Mouse (Mus musculus) kidney, postnatal 0 days (tissue): Measurements from ENCODE around the gene D230025D16Rik. TPM values are rescaled to one million over a fixed set of nuclear protein-coding genes. Genes with fewer than 3 reads are reported as not detected.

Experiments
- ATAC-seq: fragments of 200-750 bp; cut with Nextera tagmentation; replicated peaks from 2 replicates; pipeline ENCODE4 v1.8.0; 2017; ENCODE audit warnings: low read depth, moderate number of reproducible peaks, moderate TSS enrichment, moderate library complexity; ENCODE audit not compliant: low FRiP score
- DNase-seq: peaks from one replicate; pipeline ENCODE4 v3.0.0-alpha.2; 2016; ENCODE audit warnings: low spot score
- H3K27ac ChIP-seq: fragments of 300-500 bp; sonication (generic); 2 replicates; pipeline ENCODE4 v1.5.1; 2014; ENCODE audit warnings: mild to moderate bottlenecking
- H3K27me3 ChIP-seq: fragments of 300-500 bp; sonication (generic); 2 replicates; pipeline ENCODE4 v1.6.1; 2014; ENCODE audit warnings: low read length, mixed read lengths; ENCODE audit not compliant: insufficient read depth
- H3K36me3 ChIP-seq: fragments of 300-500 bp; sonication (generic); 2 replicates; pipeline ENCODE4 v1.6.1; 2014; ENCODE audit warnings: low read length, mixed read lengths; ENCODE audit not compliant: insufficient read depth
- H3K4me1 ChIP-seq: fragments of 300-500 bp; sonication (generic); replicated peaks from 2 replicates; pipeline ENCODE4 v1.6.1; 2014; ENCODE audit warnings: antibody characterized with exemption, low read length, mixed read lengths; ENCODE audit not compliant: insufficient read depth
- H3K4me2 ChIP-seq: fragments of 300-500 bp; sonication (generic); 2 replicates; pipeline ENCODE4 v1.6.1; 2014; ENCODE audit warnings: mild to moderate bottlenecking, low read length, moderate library complexity, mixed read lengths
- H3K4me3 ChIP-seq: fragments of 300-500 bp; sonication (generic); replicated peaks from 2 replicates; pipeline ENCODE4 v1.5.1; 2014; ENCODE audit warnings: low read depth, low read length
- H3K9ac ChIP-seq: fragments of 300-500 bp; sonication (generic); 2 replicates; pipeline ENCODE4 v1.6.1; 2014; ENCODE audit warnings: low read depth, low read length
- H3K9me3 ChIP-seq: fragments of 300-500 bp; sonication (generic); replicated peaks from 2 replicates; pipeline ENCODE4 v1.6.1; 2016; ENCODE audit warnings: low read length, inconsistent platforms, mixed read lengths
- CTCF ChIP-seq: IDR thresholded peaks from 2 replicates; pipeline ENCODE4 v1.5.1; 2016; ENCODE audit warnings: antibody characterized with exemption, low read depth, mild to moderate bottlenecking, moderate library complexity
- WGBS: fragments of 180-500 bp; shearing (Covaris S2); extraction: QIAGEN DNeasy Blood & Tissue Kit; methylation state at CpG from one replicate; pipeline ENCODE4 v1.1.7; 2014; 5-methylcytosine and 5-hydroxymethylcytosine counted together
- polyA plus RNA-seq: library from polyadenylated mRNA; unstranded; fragments of >200 nt; fragmentation: Nextera tagmentation; extraction: Ambion mirVana; gene quantifications from 2 replicates; pipeline ENCODE4 v1.2.1, GENCODE M21; 2015

The D230025D16Rik gene
- polyA plus RNA-seq, 1 experiment from 2014 or later: 20.6 TPM

DNA sequence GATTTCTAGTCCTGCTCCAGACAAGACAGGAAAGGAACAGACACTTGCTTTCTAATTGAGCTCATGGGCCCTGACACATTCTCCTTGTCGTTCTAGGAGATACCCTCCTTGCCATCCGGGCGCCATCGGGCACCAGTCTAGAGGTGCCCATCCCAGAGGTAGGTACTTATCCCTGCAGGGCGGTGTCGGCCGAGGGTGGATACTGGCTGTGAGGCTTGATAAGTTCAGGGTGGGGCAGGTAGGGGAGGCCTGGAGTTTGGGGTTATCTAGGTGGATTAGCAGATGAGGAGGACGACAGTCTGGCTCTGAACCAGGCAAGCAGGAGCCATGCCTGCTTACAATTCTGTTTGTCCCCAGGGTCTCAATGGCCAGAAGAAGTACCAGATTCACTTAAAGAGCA, 75.0 kb downstream of the D230025D16Rik start:
- Histone ChIP-seq H3K36me3 (peaks cover 39% of the 10 kb centered on the region), H3K4me3 (no peak overlapping the region), H3K4me2 (no peak overlapping the region), H3K27ac (no peak overlapping the region), H3K9me3 (no peaks in the 10 kb centered on the region), H3K9ac (no peak overlapping the region), H3K4me1 (peaks cover 11% of the 10 kb centered on the region), H3K27me3 (no peaks in the 10 kb centered on the region)
- no peak for TF ChIP-seq CTCF
- ATAC-seq (no peak), DNase-seq (no peak)
- 95% methylated on average over 8 of the region's 8 CpGs for WGBS

Other genes starting within 250 kb of the D230025D16Rik start
- gene Ces2h, start 224.3 kb upstream of the D230025D16Rik start, polyA plus RNA-seq: not detected in 2 replicates
- gene Ces3a, start 176.5 kb upstream of the D230025D16Rik start, polyA plus RNA-seq: not detected in 2 replicates
- not detected in 2 replicates for gene Ces3b, start 141.4 kb upstream of the D230025D16Rik start, polyA plus RNA-seq
- not detected in 2 replicates for gene Ces4a, start 93.3 kb upstream of the D230025D16Rik start, polyA plus RNA-seq
- gene Cbfb, start 54.5 kb upstream of the D230025D16Rik start, polyA plus RNA-seq: 59.6 and 59.7 TPM in 2 replicates
- 7.5 and 7.7 TPM in 2 replicates for gene B3gnt9, start 30.0 kb downstream of the D230025D16Rik start, polyA plus RNA-seq
- 21.8 and 24.2 TPM in 2 replicates for gene Tradd, start 39.5 kb downstream of the D230025D16Rik start, polyA plus RNA-seq
- 1.8 and 2.4 TPM in 2 replicates for gene Fbxl8, start 39.5 kb downstream of the D230025D16Rik start, polyA plus RNA-seq
- 0.12 TPM in 1 of 2 replicates, not detected in the other for gene Hsf4, start 44.7 kb downstream of the D230025D16Rik start, polyA plus RNA-seq
- gene Nol3, start 51.0 kb downstream of the D230025D16Rik start, polyA plus RNA-seq: 0.29 and 0.68 TPM in 2 replicates
- gene 4931428F04Rik, start 64.7 kb downstream of the D230025D16Rik start, polyA plus RNA-seq: 5.5 and 6.2 TPM in 2 replicates
- 15.9 and 18.5 TPM in 2 replicates for gene Exoc3l, start 71.0 kb downstream of the D230025D16Rik start, polyA plus RNA-seq
- gene E2f4, start 72.5 kb downstream of the D230025D16Rik start, polyA plus RNA-seq: 55.2 and 57.9 TPM in 2 replicates
- 15.5 and 17.4 TPM in 2 replicates for gene Elmo3, start 80.5 kb downstream of the D230025D16Rik start, polyA plus RNA-seq
- gene Lrrc29, start 101.1 kb downstream of the D230025D16Rik start, polyA plus RNA-seq: 5.2 and 5.6 TPM in 2 replicates
- gene Tmem208, start 101.2 kb downstream of the D230025D16Rik start, polyA plus RNA-seq: 134 and 140 TPM in 2 replicates
- 1.8 and 2.3 TPM in 2 replicates for gene Fhod1, start 122.8 kb downstream of the D230025D16Rik start, polyA plus RNA-seq
- gene Slc9a5, start 123.7 kb downstream of the D230025D16Rik start, polyA plus RNA-seq: 1.3 and 1.4 TPM in 2 replicates
- 0.31 and 0.33 TPM in 2 replicates for gene Plekhg4, start 148.1 kb downstream of the D230025D16Rik start, polyA plus RNA-seq
- 0.05 TPM in 1 of 2 replicates, not detected in the other for gene Kctd19, start 188.4 kb downstream of the D230025D16Rik start, polyA plus RNA-seq
- gene Lrrc36, start 188.4 kb downstream of the D230025D16Rik start, polyA plus RNA-seq: 0.15 and 0.34 TPM in 2 replicates
- 15.6 and 19.4 TPM in 2 replicates for gene Tppp3, start 246.4 kb downstream of the D230025D16Rik start, polyA plus RNA-seq